Mouse (Mus musculus) frontal cortex, postnatal 14 days (tissue): ENCODE data around the gene Rnf10.
"Not testable (repeated sequence)": the region's sequence is repeated elsewhere in the genome, so short reads cannot be mapped to it uniquely, and the experiment has no call there.

ENCODE experiments used
- DNase-seq, 2 experiments: peaks; one replicate each; pipeline ENCODE4 v3.0.0; 2022; ENCODE audit warnings: low spot score in 2 of 2

Rnf10 gene

DNA sequence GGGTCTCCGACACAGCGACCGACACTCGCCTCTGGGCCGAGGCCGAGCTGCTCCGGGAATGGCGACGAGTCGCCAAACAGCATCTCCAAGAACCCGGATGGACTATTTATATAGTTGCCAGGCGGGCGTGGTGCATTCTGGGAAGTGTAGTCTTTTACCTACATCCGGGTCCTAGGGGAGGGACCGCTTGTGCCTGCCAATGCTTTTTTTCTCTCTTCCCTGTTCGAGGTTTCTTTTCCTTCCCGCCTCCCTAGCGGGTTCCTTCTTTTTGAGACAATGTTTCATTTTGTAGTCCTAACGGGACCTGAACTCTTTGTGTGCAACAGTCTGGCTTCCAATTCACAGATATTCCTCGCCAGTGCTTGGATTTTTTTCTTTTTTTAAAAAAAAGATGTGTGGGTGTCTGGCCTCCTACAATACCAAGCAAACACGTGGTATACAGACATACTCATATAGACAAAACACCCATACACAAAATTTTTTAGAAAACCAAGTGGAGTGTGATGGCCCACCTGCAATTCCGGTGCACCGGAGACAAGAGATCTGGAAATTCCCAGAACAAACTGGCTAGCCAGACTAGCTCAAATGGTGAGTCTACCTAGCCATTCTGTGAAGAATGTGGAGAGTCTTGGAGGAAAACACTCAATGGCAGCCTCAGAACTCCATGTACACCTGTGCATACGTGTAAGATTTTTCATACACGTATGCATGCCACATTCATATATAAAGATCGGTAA lies at the start of gene Rnf10:
Rnf10 (minus strand) TSS at position 87 of the 737 bp plus-strand sequence.
- DNase-seq: peak; percentile 97 to 99

DNA sequence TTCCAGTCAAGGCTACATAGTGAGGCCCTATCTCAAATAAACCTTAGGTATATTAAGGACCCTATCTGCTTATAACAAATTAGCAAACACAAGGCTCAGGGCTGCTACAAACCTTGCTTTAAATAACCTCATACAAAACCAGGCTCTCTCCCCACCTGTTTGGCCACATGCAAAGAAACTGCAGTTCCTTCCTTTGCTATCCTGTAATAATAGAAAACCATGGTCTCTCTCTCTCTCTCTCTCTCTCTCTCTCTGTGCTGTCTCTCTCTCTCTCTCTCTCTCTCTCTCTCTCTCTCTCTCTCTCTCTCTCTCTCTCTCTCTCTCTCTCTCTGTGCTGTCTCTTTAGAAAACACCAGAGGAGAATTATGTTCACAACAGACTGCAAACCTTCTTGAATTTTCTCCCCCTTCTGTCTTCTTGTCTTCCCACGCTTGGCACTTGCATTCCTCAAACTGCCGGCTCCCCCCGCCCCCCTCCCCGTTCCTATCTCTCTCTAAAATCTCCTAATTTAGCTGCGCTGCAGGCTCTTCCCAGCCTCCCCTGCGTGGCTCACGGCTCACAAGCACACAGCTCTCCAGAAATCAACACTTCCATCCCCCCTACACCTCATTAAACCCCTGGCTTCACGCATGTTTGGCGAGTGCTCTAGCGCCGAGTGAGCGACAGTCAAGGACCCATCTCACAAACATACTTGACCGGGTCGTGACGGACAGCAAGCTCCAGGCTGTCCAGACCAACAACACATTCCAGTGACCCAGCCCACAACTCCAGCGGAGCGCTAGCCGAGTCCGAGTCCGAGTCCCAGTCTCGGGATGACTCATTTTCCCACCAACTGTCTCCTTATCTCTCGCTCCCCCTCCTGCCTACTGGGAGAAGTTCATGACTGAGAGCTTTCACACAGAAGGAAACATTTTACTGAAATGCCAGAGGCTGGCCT lies 46.6 kb upstream of the Rnf10 start:
- DNase-seq: peak; percentile 71 to 79

DNA sequence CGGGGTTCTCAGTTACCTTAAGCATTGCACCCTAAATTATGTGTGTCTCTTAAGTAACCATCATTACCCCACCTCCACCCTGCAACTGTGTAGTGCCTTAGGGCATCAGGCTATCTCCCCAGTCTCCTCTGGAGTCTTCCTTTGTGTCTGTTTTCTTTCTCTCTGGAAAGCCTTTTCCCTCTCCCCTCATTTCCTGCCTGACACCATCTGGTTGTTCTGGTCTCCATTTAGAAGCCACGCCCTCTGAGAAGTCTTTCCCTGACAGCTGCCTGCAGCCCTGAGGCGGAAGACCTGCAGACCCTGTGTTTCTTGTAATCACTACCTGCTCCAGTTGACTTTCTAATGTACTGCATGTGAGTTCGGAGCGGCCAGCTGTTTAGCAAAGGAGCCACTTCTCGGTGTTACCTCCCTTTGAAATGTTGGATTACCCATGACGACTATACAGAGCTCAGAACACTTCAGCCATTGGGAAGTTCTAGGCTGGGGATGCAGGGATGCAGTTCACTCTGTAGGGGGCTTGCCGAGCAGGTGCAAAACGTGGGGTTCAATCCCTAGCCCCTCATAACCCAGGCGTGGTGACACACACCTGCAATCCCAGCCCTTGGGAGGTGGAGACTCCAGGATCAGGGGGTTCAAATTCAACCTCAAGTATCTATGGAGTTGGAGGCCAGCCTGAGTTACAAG lies 45.1 kb upstream of the Rnf10 start:
- DNase-seq: no peak

DNA sequence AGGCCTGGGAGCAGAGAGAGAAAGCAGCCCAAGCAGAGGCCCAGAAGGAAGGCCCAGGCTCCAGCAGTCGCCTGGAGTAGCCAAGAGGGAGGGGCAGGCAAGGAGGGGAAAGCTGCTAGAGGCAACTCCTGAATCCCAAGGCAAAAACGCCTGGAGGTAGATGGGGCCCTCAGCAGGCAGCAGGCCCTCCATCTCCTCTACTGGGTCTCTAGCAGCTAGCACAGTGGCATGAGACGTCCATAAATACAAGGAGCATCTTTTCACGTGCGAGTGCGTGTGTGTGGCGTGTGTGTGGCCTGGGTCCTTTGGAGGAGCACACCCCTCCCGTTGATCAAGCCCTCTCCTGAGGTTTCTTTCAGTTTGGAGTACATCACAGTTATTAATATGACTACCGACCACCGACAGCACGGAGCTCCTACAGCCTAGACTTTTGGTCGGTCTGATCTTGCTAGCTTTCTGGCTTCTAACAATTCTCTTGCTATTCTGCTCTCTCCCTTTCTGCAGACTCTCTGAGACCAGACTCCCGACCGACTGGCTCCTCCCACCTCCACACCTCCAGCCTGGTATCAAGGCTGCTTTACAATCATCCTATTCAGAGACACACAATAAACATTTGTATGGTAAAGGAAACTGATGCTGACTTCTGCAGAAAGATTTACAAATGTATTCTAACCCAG lies 44.4 kb upstream of the Rnf10 start:
- no peak for DNase-seq

DNA sequence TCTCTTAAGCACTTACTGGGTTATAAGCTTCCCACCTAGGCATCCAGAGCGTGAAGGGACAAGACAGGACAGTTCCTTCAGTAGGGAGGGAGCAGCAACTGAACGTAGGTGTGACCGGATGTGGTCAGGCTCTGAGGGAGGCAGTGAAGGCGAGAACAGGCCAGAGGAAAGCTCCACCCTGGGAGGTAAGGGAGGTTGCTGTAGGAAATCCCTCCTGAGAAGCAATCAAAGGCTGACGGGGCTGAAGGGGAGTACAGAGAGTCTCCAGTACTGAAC lies 40.9 kb upstream of the Rnf10 start:
- no peak for DNase-seq

DNA sequence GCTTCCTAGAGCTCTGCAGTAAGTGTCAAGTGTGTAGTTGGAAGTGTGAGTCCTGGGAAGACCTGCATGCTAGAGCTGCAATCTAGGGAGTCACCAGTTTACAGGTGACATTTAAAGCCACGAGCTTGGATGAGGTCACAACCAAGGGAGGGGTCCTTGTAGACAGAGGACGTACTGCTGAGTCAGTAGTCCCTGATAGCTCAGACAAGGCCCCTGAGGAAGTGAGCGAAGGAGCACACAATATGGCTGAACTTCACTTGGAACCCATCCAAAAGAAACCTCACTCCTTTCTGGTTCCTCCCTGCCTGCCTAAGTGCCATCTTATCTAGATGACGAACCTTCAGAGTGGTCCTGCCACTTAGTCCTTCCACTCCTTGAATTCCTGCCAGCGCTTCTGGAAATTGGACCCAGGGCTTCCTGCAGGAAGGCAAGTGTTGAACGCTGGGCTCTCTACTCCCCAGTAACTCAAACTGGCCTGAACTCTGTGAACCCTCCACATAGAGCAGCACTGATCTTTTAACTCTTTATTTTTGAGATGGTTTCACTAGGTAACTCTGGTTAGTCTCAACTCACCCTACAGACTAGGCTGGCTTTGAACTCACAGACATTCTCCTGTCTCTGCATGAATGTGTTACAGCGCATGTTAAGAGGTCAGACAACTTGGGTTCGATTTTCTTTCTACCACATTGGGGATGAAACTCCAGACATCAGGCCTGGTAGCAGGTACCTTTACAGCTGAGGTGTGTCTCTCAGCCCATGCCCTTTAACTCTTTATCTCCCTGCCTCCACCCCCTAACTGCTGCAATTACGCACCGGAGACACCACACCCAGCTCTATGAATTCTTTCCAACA lies 40.3 kb upstream of the Rnf10 start:
- no peak for DNase-seq

DNA sequence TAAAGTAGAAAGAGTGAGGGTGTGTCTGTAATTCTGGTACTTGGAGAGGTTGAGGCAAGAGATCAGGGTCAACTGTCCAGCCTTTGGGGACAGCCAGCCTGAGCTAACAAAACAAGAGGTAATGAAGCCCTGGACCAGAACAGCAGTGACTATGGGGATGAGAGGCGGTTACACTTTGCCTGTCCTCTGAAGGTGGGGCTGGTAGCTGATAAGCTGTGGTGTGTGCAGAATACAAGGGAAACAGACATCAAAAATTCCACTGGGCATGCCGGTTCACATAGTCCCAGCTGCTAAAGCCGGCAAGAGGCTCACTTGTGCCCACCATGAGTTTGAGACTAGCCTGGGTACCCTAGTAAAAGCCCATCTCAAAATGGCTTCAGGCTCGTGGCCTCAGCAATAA lies 39.7 kb upstream of the Rnf10 start:
- no peak for DNase-seq

DNA sequence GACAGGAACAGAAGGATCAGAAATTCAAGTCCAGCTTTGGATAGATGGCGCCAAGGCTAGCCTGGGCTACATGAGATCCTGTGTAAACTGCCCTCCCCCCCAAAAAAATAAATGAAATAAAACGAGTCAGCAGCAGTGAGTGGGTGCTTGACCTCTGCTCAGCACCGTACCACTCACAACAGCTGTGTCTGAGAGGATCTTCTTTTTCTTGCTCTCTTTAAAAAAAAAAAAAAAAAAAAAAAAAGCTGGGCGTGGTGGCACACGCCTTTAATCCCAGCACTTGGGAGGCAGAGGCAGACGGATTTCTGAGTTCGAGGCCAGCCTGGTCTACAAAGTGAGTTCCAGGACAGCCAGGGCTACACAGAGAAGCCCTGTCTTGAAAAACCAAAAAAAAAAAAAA lies 29.5 kb upstream of the Rnf10 start:
- not testable (repeated sequence) for DNase-seq

DNA sequence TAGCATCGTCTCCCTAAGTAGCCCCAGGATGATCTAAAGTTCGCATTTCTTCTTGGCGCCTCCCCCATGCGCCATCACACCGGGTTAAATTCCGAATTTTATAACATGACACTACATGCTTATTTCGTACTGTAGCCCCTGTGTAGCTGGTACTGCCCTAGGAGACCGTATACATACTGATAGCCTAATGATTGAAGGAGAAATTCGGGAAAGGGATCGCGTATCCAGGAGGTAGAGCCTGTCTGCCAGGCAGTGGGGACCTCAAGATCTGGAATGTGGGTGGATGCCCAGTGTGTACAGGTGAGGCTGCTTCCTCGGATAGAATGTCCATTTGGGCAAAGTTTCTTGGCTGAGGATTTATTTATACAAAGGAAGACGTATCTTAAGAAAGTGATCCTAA lies 28.9 kb upstream of the Rnf10 start:
- DNase-seq: no peak

DNA sequence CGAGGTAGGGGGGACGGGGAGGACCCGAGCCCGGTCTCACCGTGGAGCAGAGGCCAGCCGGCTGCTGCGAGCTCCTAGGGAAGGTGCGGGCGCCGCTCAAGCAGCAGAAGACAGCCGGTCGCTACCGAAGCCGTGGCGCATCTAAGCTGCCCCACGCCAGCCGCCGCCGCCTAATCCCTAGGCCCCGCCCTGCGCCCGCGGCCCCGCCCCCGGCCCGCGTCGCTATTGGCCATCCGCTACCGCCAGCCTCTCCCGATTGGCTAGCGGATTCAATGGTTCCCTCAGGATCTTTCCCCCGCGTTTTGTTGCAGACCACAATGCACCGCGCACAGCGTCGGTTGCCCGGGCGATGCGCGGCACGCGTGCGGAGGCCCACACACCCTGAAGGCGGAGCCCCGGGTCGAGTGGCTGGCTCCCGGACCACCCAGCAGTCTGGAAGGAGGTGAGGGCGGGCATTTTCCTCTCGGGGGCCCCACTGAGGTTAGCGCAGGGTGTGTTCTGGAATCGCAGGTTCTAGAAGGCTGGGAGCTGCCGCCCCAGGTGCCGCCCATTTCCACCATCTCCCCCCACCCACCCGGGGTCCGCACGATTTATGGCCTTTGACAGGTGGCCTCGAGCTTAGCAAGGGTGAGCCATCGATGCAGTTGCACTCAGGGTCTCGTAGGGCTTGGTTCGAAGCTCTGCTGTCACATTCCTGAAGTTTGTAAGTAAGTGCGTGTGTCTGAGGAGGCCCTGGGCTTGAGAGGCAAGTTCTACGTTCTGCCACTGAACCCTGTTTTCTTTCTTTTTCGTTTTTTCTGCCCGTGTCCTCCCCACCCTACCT lies 28.3 kb upstream of the Rnf10 start, which contains the start of gene Dynll1:
Dynll1 (minus strand) TSS at position 208 of the 823 bp plus-strand sequence.
- peak; percentile 99 for DNase-seq

DNA sequence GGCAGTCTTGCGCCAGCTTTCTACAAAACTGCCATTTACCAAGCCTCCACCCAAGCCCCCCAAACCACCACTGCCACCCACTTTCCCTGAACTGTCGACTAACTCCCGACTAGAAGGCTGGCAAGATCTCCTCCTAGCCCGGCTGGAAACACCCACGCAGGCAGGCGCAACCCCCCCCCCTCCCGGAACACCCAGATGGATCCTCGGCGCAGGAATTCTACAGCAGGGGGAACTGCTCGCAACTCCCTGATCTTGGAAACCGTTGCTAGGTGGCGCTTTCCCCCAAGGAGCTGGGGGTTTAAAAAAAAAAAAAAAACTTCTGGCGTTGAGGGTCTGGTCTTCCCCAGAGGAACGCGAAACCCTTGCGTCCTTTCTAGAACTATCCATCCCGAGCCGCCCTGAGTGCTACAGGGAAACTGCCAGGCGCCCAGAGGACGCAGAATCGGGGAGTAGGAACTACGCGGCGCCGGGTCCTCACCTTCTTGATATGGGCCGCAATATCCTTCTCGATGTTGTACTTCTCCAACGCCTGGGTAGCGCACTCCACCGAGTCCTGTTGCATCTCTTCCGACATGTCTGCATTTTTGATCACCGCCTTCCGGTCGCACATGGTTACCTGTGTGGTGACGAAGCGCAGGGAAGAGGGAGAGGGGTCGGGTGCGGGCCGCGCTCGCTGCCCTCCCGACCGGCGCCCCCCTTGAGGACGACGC lies 27.5 kb upstream of the Rnf10 start:
- DNase-seq: peak; percentile 46 to 49

DNA sequence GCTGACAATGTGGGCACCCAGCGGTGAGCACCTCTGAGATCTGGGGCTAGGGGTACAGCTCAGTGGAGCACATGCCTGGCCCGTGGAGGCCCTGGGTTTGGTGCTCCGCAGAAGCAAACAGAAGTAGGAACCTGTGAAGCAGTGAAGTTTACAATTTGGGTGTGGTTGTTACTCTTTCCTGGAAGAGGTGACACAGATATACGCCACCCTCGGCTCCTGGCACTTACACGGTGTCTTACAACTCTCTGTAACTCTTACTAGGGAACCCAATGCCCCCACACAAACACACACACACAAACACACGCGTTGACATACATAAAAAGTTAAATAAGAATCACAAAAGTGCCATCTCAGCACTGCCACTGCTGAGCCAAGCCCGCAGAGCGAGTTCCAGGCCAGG lies 23.6 kb upstream of the Rnf10 start:
- no peak for DNase-seq

DNA sequence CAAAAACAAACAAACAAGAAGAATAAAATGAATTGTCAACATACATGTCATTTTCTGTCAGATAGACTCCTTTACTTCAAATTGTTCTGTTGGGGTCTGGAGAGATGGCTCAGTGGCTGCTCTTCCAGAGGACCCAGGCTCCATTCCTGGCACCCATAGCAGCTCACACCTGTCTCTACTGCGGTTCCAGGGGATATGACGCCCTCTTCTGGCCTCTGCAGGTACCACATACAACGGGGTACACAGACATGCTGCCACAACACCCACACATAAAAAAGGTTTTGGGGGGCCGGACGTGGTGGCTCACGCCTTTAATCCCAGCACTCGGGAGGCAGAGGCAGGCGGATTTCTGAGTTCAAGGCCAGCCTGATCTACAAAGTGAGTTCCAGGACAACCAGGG lies 21.5 kb upstream of the Rnf10 start:
- DNase-seq: no peak

DNA sequence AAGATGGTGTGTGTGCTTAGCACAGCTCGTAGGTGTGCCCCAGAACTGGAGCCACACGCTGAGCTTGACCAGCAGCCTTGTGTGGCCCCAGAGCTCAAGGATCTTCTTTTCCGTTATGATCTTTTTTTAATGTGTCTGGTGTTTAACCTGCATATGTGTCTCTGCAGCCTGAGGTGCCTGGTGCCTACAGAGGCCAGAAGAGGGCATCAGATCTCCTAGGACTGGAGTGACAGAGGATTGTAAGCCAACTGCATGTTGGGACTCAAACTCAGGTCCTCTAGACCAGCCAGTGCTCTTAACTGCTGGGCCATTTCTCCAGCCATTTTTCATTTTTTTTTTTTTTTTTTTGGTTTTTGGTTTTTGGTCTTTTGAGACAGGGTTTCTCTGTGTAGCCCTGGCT lies 12.0 kb upstream of the Rnf10 start:
- DNase-seq: no peak

DNA sequence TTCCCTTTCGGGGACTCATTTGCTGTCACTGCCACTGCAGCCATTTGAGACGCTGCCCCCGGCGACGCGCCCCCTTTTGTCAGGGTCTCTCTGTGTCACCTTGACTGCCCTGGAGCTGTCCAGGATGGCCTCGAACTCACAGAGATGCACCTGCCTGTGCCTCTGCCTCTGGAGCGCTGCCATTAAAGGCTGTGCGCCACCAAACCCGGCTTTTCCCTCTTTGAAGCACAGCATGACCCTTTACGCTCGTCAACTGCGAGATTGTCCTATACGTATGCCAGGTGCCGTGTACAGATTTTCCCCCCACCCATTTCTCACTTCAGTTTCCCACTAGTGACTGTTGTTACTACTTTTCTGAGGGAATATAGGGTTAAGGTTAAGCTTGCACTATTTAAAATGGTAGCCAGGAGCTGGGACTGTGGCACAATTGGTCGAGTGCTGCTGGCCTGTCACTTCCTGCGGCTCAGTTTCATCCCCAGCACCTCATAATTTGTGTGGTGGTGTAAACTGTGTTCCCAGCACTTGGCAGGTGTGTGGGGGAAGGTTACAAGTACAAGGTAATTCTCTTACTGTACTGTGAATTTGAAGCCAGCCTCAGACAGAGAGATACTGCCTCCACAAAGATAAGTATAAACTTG lies 7.5 kb upstream of the Rnf10 start:
- DNase-seq: no peak

DNA sequence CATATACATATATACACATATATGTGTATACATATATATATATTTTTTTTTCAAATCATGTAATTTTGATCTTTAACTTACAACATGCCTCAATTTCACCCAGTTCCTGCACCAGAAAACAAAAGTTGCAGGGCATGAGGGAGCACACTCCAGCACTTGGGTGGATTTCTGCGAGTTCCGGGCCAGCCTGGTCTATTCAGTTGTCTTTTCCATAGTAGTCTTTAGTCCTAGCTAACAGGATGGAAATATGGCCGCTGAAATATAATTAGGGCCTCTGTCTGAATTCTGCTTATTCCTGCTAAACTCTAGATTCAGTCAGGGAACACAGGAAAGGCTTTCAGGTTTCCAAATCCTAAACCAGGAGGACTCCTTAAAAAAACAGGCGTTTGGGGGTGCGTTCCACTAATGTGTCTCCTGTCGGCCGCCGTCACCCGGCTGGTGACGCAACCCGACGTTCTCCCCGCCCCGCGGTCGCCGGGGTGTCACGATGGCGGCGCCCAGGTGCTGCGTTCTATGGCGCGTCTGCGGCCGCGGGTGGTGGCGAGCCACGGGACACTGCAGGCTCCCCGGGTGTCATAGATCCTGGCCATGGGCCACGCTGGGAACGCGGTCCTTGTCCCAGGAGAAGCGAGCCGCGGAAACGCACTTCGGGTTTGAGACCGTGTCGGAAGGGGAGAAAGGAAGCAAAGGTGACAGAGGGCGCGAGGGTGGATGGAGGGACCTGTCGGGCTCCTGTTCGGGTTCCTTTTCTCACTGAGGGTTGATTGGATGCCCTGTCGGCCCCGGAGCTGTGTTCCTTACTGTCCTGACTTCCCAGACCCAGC lies 6.7 kb upstream of the Rnf10 start, which contains the start of gene Coq5:
Coq5 (plus strand) TSS at position 441 of the 824 bp plus-strand sequence.
- DNase-seq: peak; percentile 70 to 78

DNA sequence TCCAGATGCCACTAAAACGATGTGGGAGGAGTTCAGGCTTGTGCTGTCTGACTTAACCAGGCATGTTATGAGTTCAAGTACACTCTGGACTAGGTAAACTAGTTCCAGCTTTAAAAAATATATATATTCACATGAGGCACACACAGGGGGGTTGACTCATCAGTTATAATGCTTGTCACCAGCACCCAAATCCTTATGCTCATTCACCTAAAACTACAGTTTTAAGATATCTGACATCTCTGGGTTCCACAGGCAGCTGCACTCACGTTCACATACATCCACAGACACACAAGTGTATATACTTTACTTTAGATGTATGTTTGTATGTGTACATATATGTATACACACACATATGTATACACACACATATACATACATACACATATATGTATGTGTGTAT lies 6.1 kb upstream of the Rnf10 start:
- no peak for DNase-seq

DNA sequence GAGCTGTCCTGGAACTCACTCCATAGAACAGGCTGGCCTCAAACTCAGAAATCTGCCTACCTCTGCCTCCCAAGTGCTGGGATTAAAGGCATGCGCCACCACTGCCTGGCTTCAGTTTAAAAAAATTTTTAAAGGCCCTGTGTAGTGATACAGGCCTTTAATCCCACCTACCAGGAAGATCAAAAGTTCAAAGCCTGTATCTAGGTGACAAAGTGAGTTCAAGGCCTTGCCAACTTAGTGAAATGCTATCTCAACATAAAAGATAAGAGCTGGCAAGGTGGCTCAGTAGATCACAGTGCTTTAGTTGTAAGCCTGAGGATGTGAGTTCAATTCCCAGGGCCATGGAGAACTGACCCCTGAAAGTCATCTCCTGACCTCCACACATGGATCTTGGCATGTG lies 5.4 kb upstream of the Rnf10 start:
- DNase-seq: no peak
